Comparison of ENCODE assay signal across 7 mouse cellular contexts in the genomic region with DNA sequence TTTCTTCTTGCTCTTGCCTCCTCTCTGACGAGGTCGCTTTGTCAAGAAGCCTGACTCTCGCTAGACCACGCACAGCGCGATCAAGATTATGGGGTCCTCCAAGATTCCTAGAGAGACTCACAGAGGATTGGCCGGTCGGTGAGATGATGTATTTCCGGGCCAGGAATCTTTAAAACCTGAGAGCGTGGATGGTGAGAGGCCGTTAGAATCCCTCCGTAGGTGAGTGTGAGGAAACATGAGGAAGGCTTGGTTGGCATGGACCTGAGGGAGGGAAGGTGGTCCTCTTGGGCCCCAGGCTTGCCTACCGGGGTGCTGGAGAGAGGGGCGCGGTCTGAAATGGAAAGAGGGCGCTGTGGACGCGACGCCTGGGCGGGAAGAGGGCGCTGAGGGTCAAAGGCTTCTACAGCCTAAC. TPM values are rescaled to one million over a fixed set of nuclear protein-coding genes. Genes with fewer than 3 reads are reported as not detected.
DNase-seq lines count a peak whose midpoint lies in the region; ATAC-seq lines count a peak whose summit lies in the region.

No protein-coding gene starts in this region.

- 51% methylated on average over 21 of the region's 21 CpGs for WGBS in lung, embryonic 15.5 days
- WGBS in hindbrain, embryonic 10.5 days, result 57% methylated on average over 21 of the region's 21 CpGs

- DNase-seq in lung, postnatal 36 days, result no peak
- peak; percentile 72 for DNase-seq in embryo, embryonic 10.5 days (ENCODE audit: low spot score)
- DNase-seq in hindbrain, embryonic 10.5 days (ENCODE audit: low spot score), result peak; percentile 39
- DNase-seq in mesoderm, embryonic 11.5 days (ENCODE audit: low read depth, low spot score), result peak; percentile 61
- DNase-seq in gastrocnemius, postnatal 10 days, result no peak
- DNase-seq in gastrocnemius, postnatal 4 days (ENCODE audit: low spot score in 2 of 2), result no peak

- peak overlapping the region; percentile 48 for H3K4me3 ChIP-seq in lung, embryonic 15.5 days
- H3K4me3 ChIP-seq in hindbrain, embryonic 10.5 days, result peak overlapping the region; percentile 54

- H3K27ac ChIP-seq in lung, embryonic 15.5 days, result no peak overlapping the region
- peak overlapping the region; percentile 85 for H3K27ac ChIP-seq in hindbrain, embryonic 10.5 days

- no peaks in the 10 kb centered on the region for H3K36me3 ChIP-seq in lung, embryonic 15.5 days
- H3K36me3 ChIP-seq in hindbrain, embryonic 10.5 days, result peaks cover 8% of the 10 kb centered on the region; the same call in 1 of the 2 replicates

- peak overlapping the region; percentile 40 for H3K9ac ChIP-seq in lung, embryonic 15.5 days

- no peaks in the 10 kb centered on the region for H3K27me3 ChIP-seq in lung, embryonic 15.5 days
- H3K27me3 ChIP-seq in hindbrain, embryonic 10.5 days (ENCODE audit: insufficient read depth, poor library complexity, severe bottlenecking), result no peaks in the 10 kb centered on the region

- H3K4me1 ChIP-seq in lung, embryonic 15.5 days, result 0 out of 2 replicates have a peak, but pooled peaks cover 3% of the 10 kb centered on the region
- peaks cover 10% of the 10 kb centered on the region for H3K4me1 ChIP-seq in hindbrain, embryonic 10.5 days (replicated peaks)

- peak overlapping the region; percentile 52 for H3K4me2 ChIP-seq in lung, embryonic 15.5 days

- no peaks in the 10 kb centered on the region for H3K9me3 ChIP-seq in lung, embryonic 15.5 days
- no peaks in the 10 kb centered on the region for H3K9me3 ChIP-seq in hindbrain, embryonic 10.5 days

- peak; percentile 72; the same call in 1 of the 2 replicates for ATAC-seq in lung, embryonic 15.5 days (ENCODE audit: borderline replicate concordance, extremely low read depth, low FRiP score, low TSS enrichment)

RNA-seq across cellular contexts. Expression of a gene that starts 12.8 kb away (rescaled TPM):
- polyA plus RNA-seq in lung, embryonic 15.5 days (2015; fragmentation: Nextera tagmentation; extraction: Ambion mirVana), result 2.2 and 2.5 TPM in 2 replicates
- polyA plus RNA-seq in hindbrain, embryonic 10.5 days (2016; fragmentation: Nextera tagmentation; extraction: Ambion mirVana), result 0.52 and 0.70 TPM in 2 replicates
- total RNA-seq in gastrocnemius, postnatal 10 days (2021), result 1 to 10 TPM; 6.4 to 7.8 TPM
- total RNA-seq in gastrocnemius, postnatal 4 days (2021), result 10 to 100 TPM; 10.6 to 11.4 TPM

RNA-seq across cellular contexts. Expression of a gene that starts 21.8 kb away (rescaled TPM):
- not detected in 2 replicates for polyA plus RNA-seq in lung, embryonic 15.5 days (2015; fragmentation: Nextera tagmentation; extraction: Ambion mirVana)
- polyA plus RNA-seq in hindbrain, embryonic 10.5 days (2016; fragmentation: Nextera tagmentation; extraction: Ambion mirVana), result not detected in 2 replicates
- not detected for total RNA-seq in gastrocnemius, postnatal 10 days (2021)
- under 1 TPM in 1 of 2 experiments, not detected in 1; 0.26 TPM for total RNA-seq in gastrocnemius, postnatal 4 days (2021)

RNA-seq across cellular contexts. Expression of a gene that starts 39.8 kb away (rescaled TPM):
- polyA plus RNA-seq in lung, embryonic 15.5 days (2015; fragmentation: Nextera tagmentation; extraction: Ambion mirVana), result 1.1 and 1.3 TPM in 2 replicates
- polyA plus RNA-seq in hindbrain, embryonic 10.5 days (2016; fragmentation: Nextera tagmentation; extraction: Ambion mirVana), result 0.51 and 0.89 TPM in 2 replicates
- 1 to 10 TPM; 1.6 to 2.2 TPM for total RNA-seq in gastrocnemius, postnatal 10 days (2021)
- 1 to 10 TPM; 1.8 to 1.9 TPM for total RNA-seq in gastrocnemius, postnatal 4 days (2021)

RNA-seq across cellular contexts. Expression of a gene that starts 59.0 kb away (rescaled TPM):
- polyA plus RNA-seq in lung, embryonic 15.5 days (2015; fragmentation: Nextera tagmentation; extraction: Ambion mirVana), result 13.0 and 13.5 TPM in 2 replicates
- polyA plus RNA-seq in hindbrain, embryonic 10.5 days (2016; fragmentation: Nextera tagmentation; extraction: Ambion mirVana), result 14.7 and 16.3 TPM in 2 replicates
- total RNA-seq in gastrocnemius, postnatal 10 days (2021), result 1 to 10 TPM; 6.5 to 7.0 TPM
- 1 to 10 TPM; 7.8 to 8.7 TPM for total RNA-seq in gastrocnemius, postnatal 4 days (2021)

Comparison
In these comparisons a context has a peak if more than half of its experiments do, and no peak if none do; other contexts are left out.
1. DNase-seq: peak in embryo, embryonic 10.5 days (single experiment), hindbrain, embryonic 10.5 days (single experiment) and mesoderm, embryonic 11.5 days (single experiment); none in lung, postnatal 36 days (single experiment), gastrocnemius, postnatal 10 days (single experiment) and gastrocnemius, postnatal 4 days (0 of 2).